11 mouse cellular contexts compared by ENCODE assay signal in the genomic region with DNA sequence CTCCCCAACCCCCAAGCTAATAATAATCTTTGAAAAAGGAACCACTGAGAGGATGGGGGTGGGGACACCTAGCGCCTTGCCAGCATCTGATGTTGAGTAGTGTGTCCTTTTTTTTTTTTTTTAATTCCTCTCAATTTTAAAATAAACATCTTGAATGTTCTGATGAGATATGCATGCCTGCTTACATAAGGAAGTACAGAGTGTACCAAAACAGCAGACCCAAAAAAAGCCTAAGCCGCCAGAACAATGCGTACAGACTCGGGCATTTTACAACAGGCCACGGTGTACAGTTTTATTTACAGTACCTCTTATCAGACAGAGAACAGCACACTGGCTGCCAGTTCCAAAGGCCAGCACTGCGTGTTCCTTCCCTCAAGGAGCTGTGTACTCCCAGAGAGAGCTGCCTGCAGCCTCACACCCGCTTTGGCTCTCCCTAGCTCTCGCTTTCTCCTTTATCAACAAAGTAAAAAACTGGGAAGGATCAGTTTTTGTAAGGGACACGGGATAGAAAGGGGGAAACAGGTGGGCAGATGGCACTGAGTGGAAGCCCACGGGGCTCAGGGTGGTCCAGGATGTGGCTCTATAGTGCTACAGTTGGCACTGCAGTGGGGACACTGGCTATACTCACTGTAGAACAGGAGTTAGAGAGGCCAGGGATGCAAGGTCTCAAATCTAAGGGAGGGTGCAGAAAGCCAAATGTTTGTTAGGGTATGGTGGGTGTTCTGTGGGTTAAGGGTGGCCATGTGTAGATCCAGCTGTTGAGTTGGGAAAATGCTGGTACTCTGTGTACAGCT.
DNase-seq lines count a peak whose midpoint lies in the region; ATAC-seq lines count a peak whose summit lies in the region.
"Had no signal": no experiment of that assay in that cellular context is flagged by ENCODE, and none has a peak within 500 bp of the region (broad histone marks: within the 10 kb centered on the region; RNA-seq: fewer than 3 reads in every experiment).

No protein-coding gene starts in this region.

- ATAC-seq in heart, embryonic 12.5 days (ENCODE audit: insufficient number of reproducible peaks, low FRiP score), result peak; percentile 66

- H3K4me3 ChIP-seq in heart, embryonic 12.5 days, result no peak overlapping the region
- H3K4me3 ChIP-seq: erythroblast, embryonic 14.5 days; neural tube, embryonic 12.5 days had no signal

- H3K9me3 ChIP-seq in heart, embryonic 12.5 days (replicated peaks), result no peaks in the 10 kb centered on the region
- H3K9me3 ChIP-seq: neural tube, embryonic 12.5 days had no signal

- 18% methylated on average over 10 of the region's 10 CpGs for WGBS in heart, embryonic 12.5 days

- H3K27ac ChIP-seq in heart, embryonic 12.5 days (ENCODE audit: poor library complexity, severe bottlenecking), result peak overlapping the region; percentile 70
- H3K27ac ChIP-seq: neural tube, embryonic 12.5 days had no signal

- H3K4me1 ChIP-seq in heart, embryonic 12.5 days (replicated peaks), result peaks cover 32% of the 10 kb centered on the region

- peak; percentile 92 for DNase-seq in gastrocnemius, adult 18-20 months (ENCODE audit: low spot score)
- no peak for DNase-seq in gastrocnemius, postnatal 4 days (ENCODE audit: low spot score in 2 of 2)
- DNase-seq in adrenal gland, postnatal 36 days, result peak; percentile 63 to 80
- peak; percentile 77 for DNase-seq in layer of hippocampus, adult 9-10 months (ENCODE audit: low spot score)
- DNase-seq in lung, postnatal 10 days, result peak; percentile 95
- peak; percentile 69 for DNase-seq in testis, postnatal 10 days (ENCODE audit: low spot score)
- DNase-seq in embryo, embryonic 10.5 days (ENCODE audit: low spot score), result no peak

- H3K4me2 ChIP-seq in heart, embryonic 12.5 days, result peak overlapping the region; percentile 17
- H3K4me2 ChIP-seq: neural tube, embryonic 12.5 days had no signal

- peak overlapping the region; percentile 40; the same call in 1 of the 2 replicates for H3K9ac ChIP-seq in heart, embryonic 12.5 days
- H3K9ac ChIP-seq: neural tube, embryonic 12.5 days had no signal

- H3K27me3 ChIP-seq in heart, embryonic 12.5 days (replicated peaks), result no peaks in the 10 kb centered on the region
- H3K27me3 ChIP-seq: CH12.LX; neural tube, embryonic 12.5 days had no signal

- H3K36me3 ChIP-seq in heart, embryonic 12.5 days, result no peaks in the 10 kb centered on the region
- H3K36me3 ChIP-seq: neural tube, embryonic 12.5 days had no signal

Comparison
In these comparisons a context has a peak if more than half of its experiments do, and no peak if none do; other contexts are left out.
1. DNase-seq: peak in gastrocnemius, adult 18-20 months (single experiment), adrenal gland, postnatal 36 days (2 of 2), layer of hippocampus, adult 9-10 months (single experiment), lung, postnatal 10 days (single experiment) and testis, postnatal 10 days (single experiment); none in gastrocnemius, postnatal 4 days (0 of 2) and embryo, embryonic 10.5 days (single experiment).